Mouse (Mus musculus) ES-E14 (cell line): ENCODE results near the gene Acadvl. TPM values are rescaled to one million over a fixed set of nuclear protein-coding genes. Genes with fewer than 3 reads are reported as not detected.
A peak's percentile ranks its signal among the peaks of the same experiment; 100 is the strongest.

Source experiments
- DNase-seq: peaks from one replicate; pipeline ENCODE4 v3.0.0-alpha.2; 2013; ENCODE audit warnings: low read depth, low spot score
- H3K27ac ChIP-seq: 2 replicates; pipeline ENCODE4 v1.5.1; 2012; ENCODE audit warnings: low read depth, mild to moderate bottlenecking, low read length, moderate library complexity, mixed read lengths; ENCODE audit not compliant: poor library complexity, insufficient read depth, severe bottlenecking
- H3K36me3 ChIP-seq: 2 replicates; pipeline ENCODE4 v1.6.1; 2012; ENCODE audit warnings: mild to moderate bottlenecking, low read length, moderate library complexity, mixed read lengths; ENCODE audit not compliant: control insufficient read depth, poor library complexity, insufficient read depth, severe bottlenecking
- H3K4me1 ChIP-seq, 2 experiments: fragments of 150-350 bp in 1 of 2; sonication (generic) in 1 of 2; 2 replicates each; pipeline ENCODE4 v1.6.1; 2012; ENCODE audit warnings: low read length in 2 of 2, mild to moderate bottlenecking in 1 of 2, mixed read lengths in 1 of 2; ENCODE audit not compliant: control insufficient read depth in 2 of 2, insufficient read depth in 2 of 2, poor library complexity in 1 of 2
- H3K4me3 ChIP-seq, 2 experiments: fragments of 150-350 bp in 1 of 2; sonication (generic) in 1 of 2; 2 replicates each; pipeline ENCODE4 v1.5.1; 2012; ENCODE audit warnings: low read length in 2 of 2, low read depth in 1 of 2, mild to moderate bottlenecking in 1 of 2, mixed read lengths in 1 of 2; ENCODE audit not compliant: insufficient read depth in 1 of 2, poor library complexity in 1 of 2, severe bottlenecking in 1 of 2
- H3K9ac ChIP-seq: 2 replicates; pipeline ENCODE4 v1.6.1; 2012; ENCODE audit warnings: low read depth, mild to moderate bottlenecking, low read length, mixed read lengths; ENCODE audit not compliant: poor library complexity, insufficient read depth, severe bottlenecking
- H3K9me3 ChIP-seq: fragments of 150-350 bp; sonication (generic); 2 replicates; pipeline ENCODE4 v1.6.1; 2012; ENCODE audit warnings: low read depth, mild to moderate bottlenecking, low read length; ENCODE audit not compliant: control insufficient read depth, insufficient read depth
- CHD2 ChIP-seq: IDR thresholded peaks from 2 replicates; pipeline ENCODE4 v1.6.1; 2014; ENCODE audit warnings: mild to moderate bottlenecking, low read depth, low read length, inconsistent platforms
- HCFC1 ChIP-seq: IDR thresholded peaks from 2 replicates; pipeline ENCODE4 v1.6.1; 2012; ENCODE audit warnings: low read length, inconsistent platforms, borderline replicate concordance; ENCODE audit not compliant: insufficient read depth
- MAFK ChIP-seq: IDR thresholded peaks from 2 replicates; pipeline ENCODE4 v1.6.1; 2014; ENCODE audit warnings: mild to moderate bottlenecking, low read depth, low read length, inconsistent platforms; ENCODE audit not compliant: insufficient read depth
- ZC3H11A ChIP-seq: IDR thresholded peaks from 2 replicates; pipeline ENCODE4 v1.6.1; 2012; ENCODE audit warnings: low read depth, mild to moderate bottlenecking, inconsistent platforms, low read length, borderline replicate concordance
- ZNF384 ChIP-seq: IDR thresholded peaks from 2 replicates; pipeline ENCODE4 v1.6.1; 2012; ENCODE audit warnings: low read depth, low read length, inconsistent platforms
- in situ Hi-C, 2 experiments: fragments of 600-800 bp; cut with MboI; formaldehyde crosslinking; loops; one replicate each; pipeline ENCODE4 v1.15.1; 2025; ENCODE audit warnings: low sequenced_read_pairs in 2 of 2, inconsistent platforms in 1 of 2; ENCODE audit not compliant: unreplicated experiment in 2 of 2
- total RNA-seq: library from RNA; depleted of rRNA; stranded (reverse); fragments of 300-350 nt; gene quantifications from 2 replicates; pipeline ENCODE4 v1.2.3, GENCODE M21; 2012

The Acadvl gene
- total RNA-seq, 1 experiment = 48.7 TPM

DNA sequence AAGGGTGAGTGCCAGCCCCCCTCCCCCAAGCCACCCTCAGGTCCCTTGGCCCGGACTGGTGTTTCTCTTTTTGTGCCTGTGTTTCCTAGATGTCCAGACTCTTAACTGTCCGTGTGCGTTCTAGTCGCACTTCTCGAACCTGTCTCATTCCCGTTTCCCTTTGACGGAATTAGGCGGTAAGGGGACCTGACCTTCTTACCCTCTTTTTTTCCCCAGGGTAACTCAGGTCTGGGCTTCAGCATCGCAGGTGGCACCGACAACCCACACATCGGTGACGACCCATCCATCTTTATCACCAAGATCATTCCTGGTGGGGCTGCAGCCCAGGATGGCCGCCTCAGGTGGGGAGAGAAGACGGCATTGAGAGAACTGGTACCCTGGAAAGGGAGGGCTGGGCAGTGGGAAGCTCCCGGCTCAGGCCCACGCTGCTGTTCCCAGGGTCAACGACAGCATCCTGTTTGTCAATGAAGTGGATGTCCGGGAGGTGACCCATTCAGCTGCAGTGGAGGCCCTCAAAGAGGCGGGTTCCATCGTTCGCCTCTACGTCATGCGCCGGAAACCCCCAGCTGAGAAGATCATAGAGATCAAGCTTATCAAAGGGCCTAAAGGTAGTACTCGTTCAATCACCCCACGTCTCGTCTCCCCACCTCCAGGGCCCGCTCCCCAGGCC is 15.6 kb upstream of the Acadvl start:
- Histone ChIP-seq H3K9me3 (no peaks in the 10 kb centered on the region), H3K4me1 (peaks cover 0 to 11% of the 10 kb centered on the region in 2 experiments; a peak in 2 of 4 replicates), H3K9ac (no peak overlapping the region), H3K27ac (no peak overlapping the region), H3K36me3 (peaks cover 8% of the 10 kb centered on the region; the same call in 1 of the 2 replicates), H3K4me3 (no peak overlapping the region)
- in situ Hi-C loops = no loop called here
- no peak for DNase-seq
- TF ChIP-seq ZC3H11A (no peak), MAFK (no peak), CHD2 (no peak), ZNF384 (no peak)

GRCm38 (mm10) chr11:70029829-70030550 is 14.8 kb upstream of the Acadvl start:
- in situ Hi-C loops = no loop called here
- Histone ChIP-seq H3K9me3 (no peaks in the 10 kb centered on the region), H3K36me3 (peaks cover 8% of the 10 kb centered on the region; the same call in 1 of the 2 replicates), H3K27ac (no peak overlapping the region), H3K4me1 (peaks cover 0 to 11% of the 10 kb centered on the region in 2 experiments; a peak in 2 of 4 replicates), H3K9ac (no peak overlapping the region), H3K4me3 (no peak overlapping the region)
- TF ChIP-seq ZC3H11A (no peak), HCFC1 (no peak)
- no peak for DNase-seq

DNA sequence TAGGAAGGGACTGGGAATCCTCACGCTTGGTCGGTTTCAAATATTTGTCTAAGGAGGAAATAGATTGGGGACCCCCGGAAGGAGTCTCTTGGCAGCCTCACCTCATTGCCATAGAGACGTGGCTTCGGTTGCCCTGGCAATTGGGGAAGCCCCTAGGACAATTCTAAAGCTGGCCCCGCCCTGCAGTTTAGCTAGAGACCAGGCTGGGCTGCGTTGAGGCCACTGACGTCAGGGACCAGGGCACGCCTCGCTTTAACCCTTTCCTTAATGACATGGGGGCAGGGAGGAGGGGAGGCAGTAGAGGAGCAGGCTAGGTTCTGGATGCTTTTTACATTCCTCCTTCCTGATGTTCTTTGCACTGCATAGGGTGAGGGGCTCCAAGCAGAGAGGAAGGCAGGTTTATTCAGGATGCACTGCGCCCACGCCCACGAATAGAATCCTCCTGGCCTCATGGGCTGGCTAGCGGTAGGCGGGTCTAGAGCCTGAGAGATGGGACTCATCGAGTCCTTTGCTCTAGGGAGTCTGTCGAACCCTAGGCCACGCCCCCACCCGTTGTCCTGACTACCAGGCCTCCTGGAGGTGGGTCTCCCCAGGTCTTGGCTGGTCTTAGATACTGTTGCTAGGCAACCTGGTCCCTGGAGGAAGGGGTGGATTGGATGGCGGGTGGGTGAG is 14.1 kb upstream of the Acadvl start:
- Histone ChIP-seq H3K4me3 (peak overlapping the region; percentile 9 to 36; a peak in 3 of 4 replicates), H3K9me3 (no peaks in the 10 kb centered on the region), H3K9ac (no peak overlapping the region), H3K4me1 (peaks cover 0 to 11% of the 10 kb centered on the region in 2 experiments; a peak in 2 of 4 replicates), H3K36me3 (peaks cover 8% of the 10 kb centered on the region; the same call in 1 of the 2 replicates), H3K27ac (no peak overlapping the region)
- DNase-seq = peak; percentile 99
- TF ChIP-seq CHD2 (no peak), MAFK (no peak), ZC3H11A (no peak), HCFC1 (no peak), ZNF384 (no peak)
- in situ Hi-C loops = no loop called here

DNA sequence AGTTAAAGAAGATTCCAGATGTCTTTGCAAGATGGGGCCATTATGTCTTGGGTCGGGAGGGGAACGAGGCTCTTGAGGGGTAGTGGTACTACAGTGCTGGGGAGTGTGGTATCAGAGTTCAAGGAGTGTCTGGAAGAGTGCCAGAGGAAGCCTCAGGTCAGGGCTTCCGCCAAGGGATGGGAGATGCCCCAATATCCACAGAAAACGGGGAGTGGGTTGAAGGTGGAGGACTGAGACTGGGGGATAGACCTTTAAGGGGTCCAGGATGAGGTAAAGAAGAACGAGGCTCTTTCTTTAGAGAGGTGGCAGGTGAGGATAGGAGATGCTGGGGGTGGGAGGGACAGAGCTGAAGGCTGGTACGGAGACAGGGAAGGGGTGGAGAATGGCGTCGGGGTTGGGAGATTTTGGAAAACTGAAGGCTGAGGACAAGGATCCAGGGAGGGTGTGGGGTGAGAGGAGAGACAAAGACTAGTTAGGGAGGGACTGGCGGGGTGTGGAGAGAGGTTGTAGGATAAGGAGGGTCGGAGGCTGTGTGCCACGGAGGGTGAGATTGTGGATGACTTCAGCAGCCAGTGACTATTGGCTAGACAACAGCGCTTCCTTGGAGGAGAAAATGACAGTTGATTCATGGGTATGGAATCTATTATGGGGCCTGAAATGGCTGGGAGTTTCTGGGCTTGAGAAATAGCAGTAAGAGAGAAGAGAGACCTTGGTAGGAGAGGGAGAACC is 13.4 kb upstream of the Acadvl start:
- H3K4me1 ChIP-seq = peaks cover 0 to 11% of the 10 kb centered on the region in 2 experiments; a peak in 2 of 4 replicates
- H3K4me3 ChIP-seq = peak overlapping the region in 1 of 2 experiments; percentile 28; a peak in 1 of 4 replicates
- DNase-seq = no peak
- H3K36me3 ChIP-seq = peaks cover 8% of the 10 kb centered on the region; the same call in 1 of the 2 replicates
- 0 out of 2 replicates have a peak overlapping the region, but pooled peaks have one; percentile 22 for H3K9ac ChIP-seq
- H3K9me3 ChIP-seq = no peaks in the 10 kb centered on the region
- in situ Hi-C loops = no loop called here
- TF ChIP-seq MAFK (no peak), HCFC1 (no peak), CHD2 (no peak), ZNF384 (no peak), ZC3H11A (no peak)
- no peak overlapping the region for H3K27ac ChIP-seq
